Mouse (Mus musculus): ENCODE measurements around the gene Sh3bp4.

DNA sequence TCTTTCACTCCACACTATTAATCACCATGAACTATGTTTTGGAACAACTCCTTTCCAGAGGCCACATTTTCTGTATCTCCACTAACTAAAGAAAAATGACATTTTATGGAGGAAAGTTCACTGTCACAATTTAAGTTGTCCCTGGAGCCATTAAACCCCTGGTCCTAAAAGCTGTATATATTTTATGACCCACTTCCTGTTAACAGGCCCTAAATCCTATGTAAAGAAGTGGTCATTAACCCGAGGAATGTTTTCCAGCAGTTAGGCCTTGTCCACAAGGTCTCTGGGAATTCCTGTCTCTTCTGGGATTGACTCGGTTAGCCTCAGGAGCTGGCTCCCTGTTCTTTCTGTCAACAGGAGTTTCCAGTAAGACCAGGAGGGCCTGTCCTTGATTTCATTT, 30.4 kb upstream of the Sh3bp4 start:
- TF ChIP-seq CTCF (IDR thresholded peaks at IDR 0.05; ENCODE audit: extremely low read depth, insufficient read depth, insufficient read length, insufficient replicate concordance) (no peak), POLR2A (IDR thresholded peaks at IDR 0.05; ENCODE audit: low read depth, low read length) (no peak)
